Mouse (Mus musculus): ENCODE results near the gene Osbpl3.

Osbpl3 gene

DNA sequence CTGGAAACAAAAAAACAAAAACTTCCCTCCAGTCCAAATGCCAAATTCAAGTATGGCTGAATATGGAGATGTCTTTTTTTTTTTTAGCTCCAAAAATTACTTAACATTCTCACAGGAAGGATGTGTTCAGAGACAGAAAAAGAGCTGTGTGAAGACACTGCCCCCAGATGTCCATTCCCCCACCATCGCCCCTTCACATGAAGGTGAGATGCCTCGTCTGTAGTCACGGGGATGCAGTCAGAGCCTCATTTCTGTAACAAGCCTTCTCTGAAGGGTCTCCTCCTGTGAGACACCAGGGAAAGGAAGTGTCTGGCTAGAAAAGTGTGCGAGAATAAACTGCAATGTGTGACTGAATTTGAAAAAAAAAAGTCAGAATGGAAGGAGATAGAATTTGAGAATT is 53.1 kb downstream of the Osbpl3 start:
- no peak for DNase-seq (ENCODE audit: low spot score)

DNA sequence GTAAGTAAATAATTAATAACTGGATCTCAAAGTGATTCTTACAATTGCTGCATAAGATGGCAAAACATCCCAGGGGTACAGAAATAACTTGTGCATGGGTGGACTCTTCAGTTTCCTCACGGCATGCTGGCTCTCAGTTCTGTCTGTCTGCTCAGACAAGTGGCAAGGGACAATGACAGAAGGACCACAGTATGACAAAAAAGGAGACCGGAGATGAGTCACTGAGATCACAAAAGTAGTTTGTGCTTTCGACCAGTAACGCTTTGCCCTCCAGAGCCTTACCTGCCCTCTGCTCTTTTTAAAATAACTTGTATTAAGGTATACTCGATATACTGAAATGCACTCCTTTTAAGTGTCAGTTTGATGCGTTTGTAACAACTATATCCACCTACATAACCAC is 55.8 kb downstream of the Osbpl3 start:
- DNase-seq (ENCODE audit: low spot score): no peak

DNA sequence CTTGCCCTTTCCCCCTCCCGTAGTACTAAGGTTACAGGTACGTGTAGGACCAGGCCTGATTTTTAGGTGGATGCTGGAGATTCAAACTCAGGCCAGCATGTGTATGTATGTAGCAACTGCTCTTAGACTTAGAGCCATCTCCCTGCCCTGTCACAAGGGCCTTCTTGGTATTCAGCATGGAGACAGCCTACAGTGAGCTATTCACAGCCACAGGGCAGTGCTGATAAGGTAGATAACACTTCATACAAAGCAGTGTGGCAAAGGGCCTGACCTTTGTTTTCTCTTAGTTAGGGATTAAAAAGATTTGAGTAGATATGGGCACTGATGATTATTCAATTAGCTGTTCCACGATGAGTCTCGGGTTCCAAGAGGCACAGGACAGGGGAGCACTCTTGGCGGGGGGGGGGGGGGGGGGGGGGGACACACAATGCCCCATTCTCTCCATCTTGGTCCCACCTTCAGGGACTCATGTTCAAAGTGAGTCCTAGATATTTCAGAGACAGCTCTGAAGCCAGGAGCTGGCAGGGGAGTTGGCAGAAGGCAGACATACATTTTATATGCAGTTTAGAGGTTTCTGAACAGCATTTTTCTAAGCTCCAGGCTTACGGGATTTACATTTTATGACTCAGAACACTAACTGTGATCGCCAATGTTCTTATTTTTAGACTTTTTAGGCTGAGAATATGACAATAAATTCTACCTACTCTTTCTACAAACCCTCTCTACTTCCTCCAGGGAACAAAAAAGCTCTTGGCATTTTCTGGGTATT is 56.4 kb downstream of the Osbpl3 start:
- no peak for DNase-seq (ENCODE audit: low spot score)

DNA sequence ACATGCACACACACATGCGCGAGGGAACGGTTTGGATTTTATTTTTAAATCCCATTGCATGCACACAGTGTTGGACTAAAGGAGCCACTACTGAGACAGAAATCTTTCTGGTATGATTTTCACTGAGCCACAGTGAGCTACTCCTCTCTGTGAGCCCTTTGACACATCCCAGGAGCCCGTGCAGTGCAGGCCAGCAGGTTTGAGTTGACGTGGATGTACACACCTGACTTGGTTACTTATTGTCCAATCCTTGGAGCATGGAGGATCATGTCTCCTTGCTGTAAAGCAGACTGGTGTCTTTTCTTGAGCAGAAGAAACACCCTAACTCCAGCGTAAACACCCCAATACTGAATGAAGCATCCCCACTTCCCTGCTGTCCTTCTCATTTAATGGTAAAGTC is 57.7 kb downstream of the Osbpl3 start:
- no peak for DNase-seq (ENCODE audit: low spot score)

DNA sequence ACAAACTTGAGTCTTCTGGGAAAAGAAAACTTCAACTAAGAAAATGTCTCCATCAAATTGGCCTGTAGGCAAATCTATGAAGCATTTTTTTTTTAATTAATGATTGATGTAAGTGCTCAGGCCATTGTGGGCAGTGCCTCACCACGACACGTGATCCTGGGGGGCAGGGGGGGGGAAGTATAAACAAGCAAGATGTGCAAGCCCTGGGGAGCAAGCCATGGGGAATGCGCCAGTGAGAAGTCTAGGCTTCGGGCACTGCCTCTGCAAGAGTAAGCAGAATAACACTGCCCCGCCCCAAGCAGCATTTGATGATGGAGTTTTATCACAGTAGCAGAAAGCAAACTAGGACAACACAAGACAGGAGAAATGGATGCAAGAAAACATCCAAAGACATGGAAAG is 58.9 kb downstream of the Osbpl3 start:
- no peak for DNase-seq (ENCODE audit: low spot score)

DNA sequence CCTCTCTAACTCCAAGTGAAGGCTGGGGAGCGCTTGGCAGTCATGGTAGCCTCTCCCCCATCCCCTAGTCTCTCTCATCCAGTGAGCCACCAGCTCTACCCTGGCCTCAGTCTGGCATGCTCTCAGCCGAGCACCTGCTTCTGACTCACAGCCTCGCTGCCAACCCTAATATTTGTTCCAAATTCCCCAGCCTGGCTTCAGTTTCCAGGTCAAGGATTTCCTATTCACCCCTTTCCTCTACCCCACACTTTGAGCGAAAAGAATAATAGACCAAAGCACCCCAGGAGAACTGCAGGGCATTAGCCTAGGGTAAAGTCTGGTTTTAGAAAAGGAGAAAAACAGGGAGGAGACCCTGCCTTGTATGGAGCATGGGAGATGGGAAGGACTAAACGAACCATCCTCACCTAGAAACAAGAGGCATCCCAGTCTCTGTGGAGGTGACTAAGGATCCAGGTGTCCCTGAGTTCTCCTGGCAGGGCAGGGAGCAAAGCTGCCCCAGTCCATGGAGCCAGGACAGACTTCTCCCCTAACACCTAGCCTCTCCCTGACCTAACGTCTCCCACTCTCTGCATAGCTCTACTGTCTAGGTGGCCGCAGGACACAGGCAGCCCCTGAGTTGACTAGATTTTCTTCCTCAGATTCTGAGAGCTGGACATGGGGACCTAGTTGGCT is 60.2 kb downstream of the Osbpl3 start:
- DNase-seq (ENCODE audit: low spot score): no peak

DNA sequence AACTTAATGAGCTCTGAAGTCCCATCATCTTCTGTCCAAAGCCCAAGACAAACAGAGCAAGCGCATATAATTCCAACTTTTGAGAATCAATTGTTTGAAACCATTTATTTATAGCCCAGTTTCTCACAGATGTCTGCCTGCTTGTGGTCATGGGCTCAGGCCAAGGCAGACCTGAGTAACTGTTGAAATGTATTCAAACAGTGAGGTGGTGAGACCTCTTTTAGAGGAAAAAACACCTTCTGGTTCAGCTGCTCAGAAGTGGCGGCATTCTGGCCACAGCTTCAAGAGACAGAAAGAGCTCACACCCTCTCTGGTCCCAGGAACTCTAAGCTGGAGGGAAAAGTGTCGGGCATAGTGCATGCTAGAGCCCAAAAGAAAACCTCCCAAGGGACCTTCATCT is 61.6 kb downstream of the Osbpl3 start:
- no peak for DNase-seq (ENCODE audit: low spot score)

DNA sequence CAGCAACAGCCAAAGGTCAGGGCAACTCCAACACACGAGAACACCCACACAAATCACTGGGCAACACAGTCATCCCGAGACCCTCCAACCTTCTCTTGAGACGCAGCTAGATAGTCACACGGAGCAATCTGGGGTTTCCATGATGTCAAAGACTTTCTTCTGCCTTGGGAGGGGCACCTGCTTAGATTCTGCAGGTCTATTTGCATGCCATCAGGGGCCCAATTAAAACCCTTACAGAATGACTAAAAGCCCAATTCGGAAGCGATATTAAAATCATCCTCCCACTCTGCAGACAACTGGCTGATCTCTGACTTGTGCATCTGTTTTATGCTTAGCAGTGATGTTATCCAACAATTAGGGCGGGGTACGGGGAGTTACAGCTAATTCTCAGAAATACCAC is 62.0 kb downstream of the Osbpl3 start:
- DNase-seq (ENCODE audit: low spot score): no peak

DNA sequence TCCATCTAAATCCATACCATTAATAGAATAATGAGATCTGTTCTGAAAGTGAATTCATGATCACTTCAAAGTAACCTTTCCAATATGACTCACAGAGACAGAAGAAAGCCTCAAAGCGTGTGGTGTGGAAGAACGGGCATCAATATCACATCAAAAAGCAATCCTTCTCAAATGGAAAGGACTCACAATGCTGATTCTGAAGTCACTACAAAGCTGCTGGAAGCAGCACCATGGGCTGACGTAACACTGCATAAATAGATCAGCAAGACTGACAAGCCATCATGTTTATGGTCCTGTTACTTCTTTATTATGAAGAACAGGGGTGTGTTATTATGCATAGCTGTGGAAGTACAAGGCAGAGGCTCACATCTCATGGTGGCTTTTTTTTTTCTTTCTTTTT is 64.0 kb downstream of the Osbpl3 start:
- DNase-seq (ENCODE audit: low spot score): no peak

DNA sequence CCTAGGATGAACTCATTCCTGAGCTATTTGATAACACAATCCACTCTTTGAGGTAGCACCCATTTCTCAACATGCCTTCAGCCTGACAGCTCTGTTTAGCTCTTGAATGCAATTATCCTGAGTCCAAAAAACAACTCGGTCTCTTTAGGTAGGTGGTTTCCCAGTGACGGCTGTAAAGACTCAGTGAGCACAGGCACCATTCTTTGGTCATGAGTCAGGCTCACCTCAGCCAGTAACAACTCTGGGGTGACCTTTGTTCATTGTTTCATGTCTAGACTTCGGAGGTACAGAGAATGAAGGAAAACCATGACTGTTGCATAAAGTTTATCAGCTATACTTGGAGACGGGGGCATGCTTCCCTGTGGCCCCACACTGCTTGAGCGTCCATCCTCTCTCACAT is 65.7 kb downstream of the Osbpl3 start:
- no peak for DNase-seq (ENCODE audit: low spot score)

DNA sequence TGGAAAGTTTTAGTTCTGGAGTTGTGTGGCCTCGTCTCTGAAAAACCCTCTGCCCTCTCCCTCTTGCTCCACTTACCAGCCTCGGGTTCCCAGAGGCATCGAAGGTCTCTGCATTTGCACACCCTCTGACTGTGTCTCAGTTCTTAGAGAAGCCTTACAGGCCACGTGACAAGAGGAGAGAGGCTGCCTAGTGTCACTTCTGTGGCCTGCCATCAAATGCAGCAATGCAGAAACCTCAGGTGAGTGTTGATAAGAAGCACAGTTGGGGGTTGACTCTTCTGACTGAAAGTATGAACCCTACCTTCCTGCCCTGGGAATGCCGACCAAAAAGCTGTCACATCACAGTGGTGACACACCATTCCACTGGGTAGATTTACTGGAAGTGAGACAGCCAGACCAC is 68.4 kb downstream of the Osbpl3 start:
- no peak for DNase-seq (ENCODE audit: low spot score)

DNA sequence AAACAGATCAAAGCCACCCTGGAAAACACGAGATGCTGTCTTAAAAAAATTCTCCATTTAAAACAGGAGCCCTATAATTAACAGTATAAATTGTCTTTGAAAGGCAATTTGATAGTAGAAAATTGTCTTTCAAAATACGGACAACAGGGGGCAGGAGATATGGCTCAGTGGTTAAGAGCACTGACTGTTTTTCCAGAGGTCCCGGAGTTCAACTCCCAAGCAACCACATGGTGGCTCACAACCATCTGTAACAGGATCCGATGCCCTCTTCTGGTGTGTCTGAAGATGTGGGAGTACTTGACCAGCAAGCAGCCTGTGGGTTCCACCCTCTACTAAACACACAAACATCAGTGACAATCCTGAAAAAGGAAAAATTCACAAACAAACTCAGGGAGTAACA is 69.5 kb downstream of the Osbpl3 start:
- no peak for DNase-seq (ENCODE audit: low spot score)

DNA sequence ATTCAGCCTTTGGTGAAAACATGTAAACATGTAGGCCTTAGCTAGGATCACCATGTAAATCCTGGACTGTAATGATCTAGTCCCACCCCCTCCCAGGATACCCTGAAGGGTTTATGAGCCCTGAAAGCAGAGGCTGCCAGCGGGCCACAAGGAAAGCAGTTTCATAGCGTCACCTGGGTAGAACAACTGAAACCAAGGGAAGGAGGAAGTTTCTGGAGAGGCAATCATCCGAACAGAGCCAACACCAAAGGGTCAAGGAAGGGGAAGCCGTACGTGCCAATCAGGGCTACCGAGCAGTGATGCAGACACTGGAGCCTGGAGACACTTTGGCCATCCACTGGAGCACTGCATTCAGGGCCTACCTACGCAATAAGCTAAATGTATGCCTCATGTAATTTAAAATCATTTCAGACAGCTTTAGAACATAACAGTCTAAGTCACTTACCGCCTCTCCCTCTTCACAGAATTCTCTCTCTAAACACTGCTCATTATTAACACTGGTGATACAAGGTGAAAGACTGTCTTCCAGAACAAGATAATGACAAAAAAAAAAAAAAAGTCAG is 70.5 kb downstream of the Osbpl3 start:
- DNase-seq (ENCODE audit: low spot score): no peak

DNA sequence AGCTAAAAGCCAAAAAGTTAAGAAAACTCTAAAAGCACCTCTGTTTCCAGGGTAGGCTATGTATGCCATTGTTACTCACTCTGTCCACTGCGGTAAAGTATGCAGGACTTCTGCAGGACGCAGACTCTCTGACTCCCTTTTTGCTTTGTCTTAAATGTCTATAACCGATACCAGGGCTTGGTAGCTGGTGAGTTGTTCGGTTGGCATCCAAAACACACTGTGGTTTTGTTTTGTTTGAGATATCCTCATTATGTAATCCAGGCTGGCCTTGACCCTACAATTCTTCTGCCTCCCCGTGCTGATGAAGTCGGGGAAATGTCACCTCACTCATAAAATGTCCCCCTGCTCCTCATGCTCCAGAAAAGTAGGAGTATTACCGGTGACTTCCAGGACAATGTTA is 73.3 kb downstream of the Osbpl3 start:
- no peak for DNase-seq (ENCODE audit: low spot score)

DNA sequence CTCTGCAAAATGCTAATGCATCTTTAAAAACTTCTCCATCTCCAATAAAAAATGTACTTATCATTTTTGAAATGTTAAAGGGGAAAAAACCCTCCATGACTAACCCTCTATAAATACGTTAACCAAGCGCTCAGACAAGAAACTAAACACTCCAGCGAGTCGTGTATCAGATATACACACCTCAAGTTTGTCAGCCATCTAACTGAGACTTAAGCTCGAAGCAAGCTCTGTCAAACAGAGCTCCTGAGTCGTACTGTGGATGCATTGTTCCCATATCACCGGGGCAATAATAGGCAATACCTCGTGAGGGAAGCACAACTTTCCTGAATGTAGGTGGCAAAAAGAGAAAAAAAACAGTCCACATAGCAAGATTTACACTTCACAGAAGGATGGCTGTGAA is 73.8 kb downstream of the Osbpl3 start:
- no peak for DNase-seq (ENCODE audit: low spot score)

DNA sequence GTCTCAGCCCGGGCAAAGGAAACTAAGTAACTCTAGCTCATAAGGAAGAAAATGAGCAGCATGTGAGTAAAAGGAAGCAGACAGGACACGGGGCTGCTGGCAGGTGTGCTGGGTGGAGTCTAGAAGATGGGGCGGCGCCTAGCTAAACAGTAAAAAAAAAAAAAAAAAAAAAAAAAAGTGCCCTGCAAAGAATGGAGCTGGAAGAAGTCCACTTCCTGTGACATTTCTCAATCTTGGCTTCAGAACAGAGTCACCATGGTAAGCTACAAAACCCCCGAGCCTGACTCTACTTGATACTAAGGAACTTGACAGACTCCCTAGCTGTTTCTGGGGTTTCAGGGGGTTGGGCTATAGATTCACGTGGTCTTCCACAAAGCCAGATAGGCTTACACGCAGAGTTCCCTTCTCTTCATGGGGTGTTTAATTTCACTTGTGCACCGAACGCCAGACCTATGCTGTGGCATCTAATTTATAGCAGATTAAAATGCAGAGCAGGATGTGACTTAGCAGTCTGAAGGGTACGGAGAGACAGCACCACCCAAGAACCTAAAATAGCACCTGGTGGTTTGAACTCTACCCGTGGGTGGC is 74.4 kb downstream of the Osbpl3 start:
- peak; percentile 9 for DNase-seq (ENCODE audit: low spot score)

DNA sequence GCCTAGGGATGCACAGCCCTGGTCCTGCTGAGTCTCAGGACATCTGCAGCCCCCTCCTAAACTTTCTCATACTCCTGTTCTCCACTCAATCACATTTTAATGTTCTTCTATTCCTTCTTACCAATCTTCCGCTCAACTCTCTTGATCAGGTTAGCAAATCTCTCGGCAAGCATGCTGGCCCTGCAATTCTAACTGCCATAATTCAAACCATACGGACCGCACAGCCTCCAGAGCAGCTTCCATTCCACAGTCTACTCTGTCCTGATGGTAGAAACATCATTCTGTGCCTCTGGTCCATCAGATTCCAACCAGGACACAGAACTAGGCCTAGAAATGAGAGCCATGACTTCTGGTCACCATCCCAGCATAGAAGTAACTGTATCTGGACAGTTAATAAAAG is 76.3 kb downstream of the Osbpl3 start:
- no peak for DNase-seq (ENCODE audit: low spot score)

DNA sequence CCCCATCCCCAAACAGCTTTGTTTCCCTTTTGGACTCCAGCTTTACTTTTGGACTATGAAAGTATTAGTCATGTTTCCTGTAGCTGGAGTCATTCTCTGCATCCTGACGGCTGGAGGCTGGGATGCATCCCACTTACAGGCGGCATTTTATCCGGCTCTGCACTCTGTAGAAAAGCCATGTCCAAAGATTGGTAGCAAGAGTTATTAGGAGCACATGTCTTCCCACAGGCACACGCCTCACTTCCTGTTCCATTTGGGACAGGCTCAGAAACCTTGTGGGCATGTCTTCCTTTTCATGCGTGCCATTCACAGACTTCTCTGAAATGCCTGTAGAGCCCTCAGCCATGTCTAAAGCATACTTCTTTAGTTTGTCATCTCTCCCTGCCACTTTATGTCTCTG is 76.9 kb downstream of the Osbpl3 start:
- no peak for DNase-seq (ENCODE audit: low spot score)

DNA sequence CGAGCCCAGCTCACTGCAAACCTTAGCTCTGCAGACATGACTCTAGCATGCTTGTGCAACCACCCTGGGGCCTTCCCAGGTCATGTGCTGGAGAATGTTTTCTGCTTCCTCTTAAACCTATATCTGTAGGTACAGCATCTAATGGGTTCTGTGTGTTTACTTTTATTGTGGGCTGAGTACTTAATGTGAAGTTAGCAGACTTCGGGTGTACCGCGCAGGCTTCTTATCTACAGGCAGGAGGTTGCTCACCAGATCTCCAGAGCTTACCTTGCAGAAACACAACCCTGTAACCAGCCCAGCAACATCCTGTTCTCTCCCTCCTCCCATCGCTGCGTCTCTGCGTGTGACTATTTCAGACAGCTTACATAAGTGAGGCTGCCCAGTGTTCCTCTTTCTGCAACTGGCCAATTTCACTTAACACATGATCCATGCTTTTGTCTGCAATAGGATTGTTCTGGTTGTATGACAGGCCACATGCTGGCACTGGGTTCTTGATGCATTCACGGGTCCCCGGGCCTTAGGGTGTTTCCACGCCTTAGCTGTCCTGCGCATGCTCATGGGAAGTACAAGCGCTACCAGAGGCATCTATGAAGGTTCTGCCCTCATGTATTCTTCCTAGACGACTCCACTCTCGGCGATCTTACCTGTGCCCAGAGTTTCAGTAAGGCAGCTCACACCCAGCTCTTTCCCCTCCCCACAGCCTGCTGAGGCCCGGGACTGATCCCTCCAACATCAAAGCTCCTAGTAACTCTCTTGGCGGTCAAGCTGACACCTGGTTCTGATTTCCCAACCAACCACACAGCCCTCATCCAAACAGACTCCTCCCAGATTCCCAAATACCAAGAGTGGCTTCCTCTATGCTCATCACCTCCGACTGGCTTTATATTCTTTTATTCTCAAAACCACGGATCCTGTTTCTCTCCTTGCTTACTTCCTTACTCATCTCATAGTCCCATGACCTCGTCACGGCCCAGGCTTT is 78.0 kb downstream of the Osbpl3 start:
- peak; percentile 9 for DNase-seq (ENCODE audit: low spot score)

DNA sequence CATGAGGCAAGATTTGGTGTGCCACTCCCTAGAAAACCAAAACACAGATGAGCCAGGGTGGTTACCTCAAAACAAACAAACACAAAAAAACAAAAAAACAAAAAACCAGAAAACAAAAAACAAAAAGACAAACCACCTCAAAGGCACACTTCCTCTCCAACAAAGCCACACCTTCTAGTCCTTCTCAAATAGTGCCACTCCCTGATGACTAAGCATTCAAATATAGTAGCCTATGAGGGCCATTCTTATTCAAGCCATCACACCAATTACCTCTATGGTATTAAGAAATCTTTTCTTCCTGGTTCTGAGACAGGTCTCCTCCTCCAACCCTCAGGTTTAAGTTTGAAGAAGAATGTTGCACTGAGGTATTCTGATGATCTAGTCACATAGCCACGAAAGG is 79.3 kb downstream of the Osbpl3 start:
- DNase-seq (ENCODE audit: low spot score): no peak

DNA sequence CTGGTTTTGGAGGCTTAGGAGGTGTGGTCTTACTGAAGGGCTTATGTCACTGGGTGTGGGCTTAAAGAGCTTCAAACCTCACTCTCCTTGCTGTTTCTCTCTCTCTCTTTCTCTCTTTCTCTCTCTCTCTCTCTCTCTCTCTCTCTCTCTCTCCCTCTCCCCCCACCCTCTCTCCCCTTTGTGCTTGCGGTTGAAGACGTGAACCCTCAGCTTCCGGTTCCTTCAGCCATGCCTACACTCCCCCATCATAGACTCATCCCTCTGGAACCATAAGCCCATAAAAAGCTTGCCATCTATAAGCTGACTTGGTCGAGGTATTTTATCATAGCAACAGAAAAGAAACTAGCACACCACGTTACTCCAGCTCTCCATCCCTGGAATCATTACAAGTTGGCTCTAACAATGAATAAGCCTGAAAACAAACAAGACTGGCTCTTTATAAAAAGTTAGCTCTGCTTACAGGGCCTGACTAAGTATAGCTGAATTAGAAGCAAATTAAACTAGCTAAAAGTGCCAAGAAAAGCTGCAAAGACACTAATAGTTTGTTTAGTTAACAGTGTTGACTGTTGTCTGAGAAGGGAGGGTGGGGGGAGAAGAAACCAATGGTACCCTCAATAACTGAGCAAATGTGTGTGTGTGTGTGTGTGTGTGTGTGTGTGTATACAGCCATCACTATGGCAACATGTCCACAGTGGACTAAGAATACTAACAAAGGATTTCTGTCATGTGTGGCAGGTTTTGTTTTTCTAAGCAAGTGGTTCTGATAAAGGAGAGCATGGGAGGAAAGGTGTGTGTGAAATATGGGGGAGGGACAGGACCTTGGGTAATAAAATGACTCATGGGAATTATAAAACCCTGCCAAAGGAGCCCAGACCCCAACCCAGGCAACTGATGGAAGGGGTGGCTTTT is 83.2 kb downstream of the Osbpl3 start:
- DNase-seq (ENCODE audit: low spot score): no peak
